Mouse (Mus musculus) retina, embryonic 14.5 days (tissue): ENCODE results near the gene Prkch.
"Not testable (repeated sequence)": the region's sequence is repeated elsewhere in the genome, so short reads cannot be mapped to it uniquely, and the experiment has no call there.

Experiments used
- DNase-seq: peaks from one replicate; pipeline ENCODE4 v3.0.0-alpha.2; 2015; ENCODE audit warnings: low spot score

The Prkch gene

DNA sequence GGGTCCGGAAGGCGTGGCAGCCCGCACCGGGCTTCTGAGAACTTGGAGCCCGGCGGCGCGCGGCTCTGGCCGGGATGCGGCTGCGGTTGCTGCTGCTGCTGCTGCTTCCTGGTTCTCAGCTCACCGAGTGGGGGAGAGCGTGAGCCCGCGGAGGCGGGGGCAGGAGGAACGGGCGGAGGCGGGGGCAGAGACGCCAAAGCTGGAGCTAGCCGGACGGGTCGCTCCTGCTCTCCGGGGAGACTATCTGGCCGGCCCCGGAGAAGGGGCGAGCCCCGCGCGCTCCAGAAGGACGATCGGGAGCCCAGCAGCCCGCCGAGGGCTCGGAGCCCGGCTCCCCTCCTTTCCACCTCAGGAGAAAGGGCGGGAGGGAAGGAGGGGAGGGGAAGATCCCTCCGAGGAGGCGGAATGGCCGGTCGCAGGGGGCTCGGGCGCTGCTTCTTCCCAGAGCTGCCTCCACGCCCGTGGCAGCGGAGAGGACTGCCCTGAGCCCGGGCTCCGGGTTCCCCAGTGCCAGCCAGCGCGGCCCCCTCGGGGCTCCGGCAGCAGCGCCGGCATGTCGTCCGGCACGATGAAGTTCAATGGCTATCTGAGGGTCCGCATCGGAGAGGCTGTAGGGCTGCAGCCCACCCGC lies at the start of gene Prkch:
Prkch (plus strand) TSS at position 187 of the 631 bp plus-strand sequence.
- peak; percentile 86 for DNase-seq

DNA sequence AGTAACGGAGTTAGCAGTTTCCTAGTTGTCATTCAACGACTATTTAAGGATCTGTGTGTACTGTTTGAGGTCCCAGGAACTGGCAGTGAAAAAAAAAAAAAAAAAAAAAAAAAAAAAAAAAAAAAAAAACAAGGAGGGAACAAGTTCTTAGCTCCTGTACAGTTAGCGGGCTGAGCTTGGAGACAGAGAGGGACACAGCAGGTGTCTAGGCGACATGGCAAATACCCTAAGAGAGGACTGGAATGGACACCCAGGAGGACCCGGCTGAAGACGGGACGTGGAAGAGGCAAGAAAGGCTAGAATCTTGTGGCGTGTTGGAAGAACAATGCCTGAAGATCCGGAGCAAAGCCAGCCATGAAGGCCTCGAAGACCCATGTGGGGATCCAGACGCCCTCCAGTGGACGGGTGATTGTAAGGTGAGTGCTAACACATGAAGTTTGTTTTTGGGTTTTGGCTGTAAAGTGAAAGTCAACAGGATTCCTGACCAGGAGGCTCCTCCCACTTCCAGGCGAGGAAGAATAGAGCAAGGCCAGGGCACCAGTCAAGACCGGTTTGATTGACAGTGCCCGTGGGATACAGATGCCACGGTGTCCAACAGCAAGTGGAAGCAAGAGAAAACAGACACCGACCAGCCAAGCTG lies 47.0 kb upstream of the Prkch start:
- DNase-seq: peak; percentile 35

DNA sequence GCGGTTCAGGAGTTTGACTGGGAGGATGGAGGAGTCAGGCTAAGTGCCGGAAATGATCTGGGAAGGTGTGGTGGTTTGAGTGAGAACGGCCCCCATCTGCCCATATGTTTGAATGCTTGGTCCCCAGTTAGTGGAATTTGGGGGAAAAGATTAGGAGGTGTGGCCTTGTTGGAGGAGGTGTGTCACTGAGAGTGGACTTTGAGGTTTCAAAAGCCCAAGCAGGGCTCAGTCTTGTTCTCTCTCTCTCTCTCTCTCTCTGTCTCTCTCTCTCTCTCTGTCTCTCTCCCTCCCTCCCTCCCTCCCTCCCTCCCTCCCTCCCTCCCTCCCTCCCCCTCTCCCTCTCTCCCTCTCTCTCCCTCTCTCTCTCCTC lies 46.5 kb upstream of the Prkch start:
- not testable (repeated sequence) for DNase-seq

DNA sequence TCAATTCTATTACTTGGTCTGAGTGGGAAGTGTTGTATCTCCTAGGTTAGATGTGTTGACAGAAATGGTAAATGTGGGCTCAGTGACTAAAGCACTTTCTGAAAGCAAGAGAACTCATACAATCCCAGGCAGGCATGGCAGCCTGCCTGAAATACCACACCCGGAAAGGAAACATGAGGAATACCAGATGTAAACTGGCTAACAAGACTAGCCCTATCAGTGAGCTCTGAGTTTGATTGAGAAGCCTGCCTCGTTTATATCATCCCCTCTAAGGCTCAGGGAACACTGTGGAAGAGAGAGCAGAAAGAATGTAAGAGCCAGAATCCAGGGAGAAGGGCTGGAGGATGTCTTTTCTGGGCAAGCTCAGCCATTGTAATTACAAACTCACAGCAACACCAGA lies 45.4 kb upstream of the Prkch start:
- DNase-seq: no peak

DNA sequence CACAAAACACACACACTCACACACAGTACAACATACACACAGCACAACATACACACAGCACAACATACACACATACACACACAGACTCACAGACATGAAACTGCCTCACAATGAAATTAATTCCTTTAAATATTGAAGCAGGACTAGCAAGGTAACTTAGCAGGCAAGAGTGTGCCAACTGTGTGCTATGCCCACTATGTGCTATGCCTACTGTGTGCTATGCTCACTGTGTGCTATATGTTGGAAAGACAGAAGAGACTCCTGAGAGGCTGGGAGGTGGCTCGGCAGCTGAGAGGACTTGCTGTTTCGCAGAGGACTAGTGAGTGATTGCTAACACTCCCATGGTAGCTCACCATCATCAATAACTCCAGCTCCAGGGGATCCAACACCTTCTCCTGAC lies 44.2 kb upstream of the Prkch start:
- DNase-seq: no peak

DNA sequence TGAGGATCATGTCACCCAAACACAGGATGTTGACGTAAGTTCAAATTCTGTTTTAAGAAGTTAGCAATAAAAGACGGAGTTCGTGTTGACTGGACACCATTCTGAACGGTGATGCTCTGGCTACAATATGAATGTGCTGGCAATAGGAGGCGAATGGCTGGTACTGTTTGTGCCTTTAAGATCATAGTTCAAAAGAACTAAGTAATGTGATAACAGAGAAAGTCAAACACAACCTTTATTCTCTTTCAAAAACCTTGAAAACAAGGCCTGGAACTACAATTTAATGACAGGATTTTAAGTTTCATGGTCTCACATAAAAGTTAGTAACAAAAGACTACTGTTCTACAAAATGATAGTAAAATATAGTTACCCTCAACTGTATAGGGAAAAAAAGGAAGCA lies 41.4 kb upstream of the Prkch start:
- no peak for DNase-seq

DNA sequence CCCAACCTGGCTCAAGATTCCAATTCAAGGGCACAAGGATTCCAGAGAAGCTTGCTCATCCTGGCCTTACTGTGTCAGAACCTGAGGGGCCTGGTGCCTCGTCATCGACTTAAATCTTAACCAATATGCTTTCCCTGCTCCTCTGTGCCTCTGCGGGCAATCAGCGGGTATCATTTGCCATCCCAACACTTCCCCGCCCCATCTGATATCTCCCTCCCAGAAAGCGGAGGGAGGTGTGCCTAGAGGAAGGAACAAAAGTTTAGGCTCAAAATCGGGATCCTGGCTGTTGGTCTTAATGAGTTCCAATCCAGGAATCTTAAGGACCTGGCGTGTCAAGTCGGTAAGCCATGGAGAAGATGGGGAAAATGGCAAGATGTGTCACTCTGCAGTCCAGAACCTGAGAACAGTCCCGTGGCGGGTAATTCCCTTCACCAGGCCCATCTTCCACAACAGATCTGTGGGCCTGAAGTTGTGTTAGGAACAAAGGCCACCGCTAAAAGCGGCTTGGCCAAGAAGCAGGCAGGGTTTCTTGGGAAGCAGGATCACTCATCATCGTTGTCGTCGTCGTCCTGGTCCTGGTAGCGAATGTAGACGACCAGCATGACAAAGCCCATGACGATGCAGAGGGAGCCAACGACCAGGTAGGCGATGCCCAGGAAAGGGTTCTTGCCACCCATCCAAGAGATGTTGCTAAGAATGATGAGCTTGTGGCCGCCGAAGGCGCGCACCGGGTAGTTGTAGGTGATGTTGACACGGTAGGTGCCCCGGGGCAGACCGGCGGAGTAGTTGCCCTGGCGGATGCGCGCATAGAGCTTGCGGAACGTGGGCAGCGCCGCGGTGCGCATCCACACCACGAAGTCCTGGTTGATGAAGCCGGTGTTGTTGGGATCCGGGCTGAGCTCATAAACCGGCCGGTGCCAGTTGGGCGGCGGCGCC lies 39.6 kb upstream of the Prkch start:
- DNase-seq: no peak

DNA sequence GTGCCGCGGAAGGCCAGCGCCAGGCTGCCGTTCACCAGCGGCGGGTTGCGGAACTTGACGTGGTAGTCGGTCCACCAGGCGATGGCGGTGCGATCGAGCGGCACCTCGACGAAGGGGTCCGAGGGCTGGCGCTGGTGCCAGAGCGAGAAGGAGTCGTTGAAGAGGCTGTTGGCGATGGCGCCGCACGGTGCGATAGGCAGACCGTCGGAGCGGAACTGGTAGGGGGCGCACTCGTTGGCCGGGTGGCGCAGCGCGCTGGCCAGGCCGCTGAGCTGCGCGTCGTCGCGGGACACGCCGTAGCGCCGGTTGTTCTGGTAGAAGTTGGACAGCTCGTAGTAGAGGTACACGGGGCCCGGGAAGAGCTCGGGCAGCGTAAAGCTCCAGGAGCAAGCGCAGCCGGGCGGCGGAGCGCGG lies 38.9 kb upstream of the Prkch start:
- DNase-seq: peak; percentile 74

DNA sequence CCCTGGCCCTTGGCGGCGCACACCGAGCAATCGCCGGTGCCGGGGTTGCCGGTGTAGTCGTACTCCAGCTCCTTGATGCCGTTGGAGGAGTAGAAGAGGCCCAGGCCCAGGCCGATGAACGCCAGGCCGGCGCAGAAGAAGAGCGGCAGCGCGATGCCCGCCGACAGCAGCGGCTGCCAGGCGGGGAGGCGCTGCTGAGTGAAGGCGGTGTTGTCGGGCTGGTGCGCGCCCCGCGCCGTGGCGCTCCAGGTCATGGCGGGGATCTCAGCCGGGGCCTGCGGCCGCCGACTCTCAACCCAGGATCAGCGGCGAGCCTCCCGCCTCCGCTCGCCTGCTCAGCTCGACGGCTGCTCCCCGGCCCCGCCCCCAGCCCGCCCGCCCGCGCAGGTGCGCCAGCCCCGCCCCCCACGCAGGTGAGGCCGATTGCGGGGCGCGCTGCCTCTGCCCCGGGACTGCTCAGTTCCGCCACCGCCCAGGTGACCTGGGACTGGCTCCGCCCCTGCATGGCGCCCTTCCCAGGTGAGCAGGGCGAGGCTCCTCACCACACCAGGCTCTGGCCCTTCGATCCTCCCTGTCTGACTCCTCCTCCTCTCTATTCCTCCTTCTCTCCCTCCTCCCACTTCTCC lies 38.4 kb upstream of the Prkch start, which contains the start of gene Tmem30b:
Tmem30b (minus strand) TSS at position 307 of the 626 bp plus-strand sequence.
- DNase-seq: peak; percentile 39

DNA sequence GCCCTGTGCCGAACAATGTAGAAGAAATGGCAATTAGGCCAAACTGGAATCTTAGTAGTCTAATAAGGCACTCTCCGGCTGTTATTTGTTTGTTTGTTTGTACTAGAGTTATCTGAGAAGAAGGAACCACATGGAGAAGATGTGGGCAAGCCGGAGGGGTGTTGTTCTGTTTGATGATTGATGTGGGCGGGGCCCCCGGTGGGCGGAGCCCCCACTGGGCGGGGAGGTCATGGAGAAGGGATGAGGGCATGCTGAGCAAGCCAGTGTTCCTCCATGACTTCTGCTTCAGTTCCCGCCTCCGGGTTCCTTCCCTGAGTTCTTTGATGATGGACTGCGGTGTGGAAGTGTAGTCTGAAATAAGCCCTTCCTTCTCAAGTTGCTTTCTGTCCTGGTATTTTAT lies 37.0 kb upstream of the Prkch start:
- no peak for DNase-seq

DNA sequence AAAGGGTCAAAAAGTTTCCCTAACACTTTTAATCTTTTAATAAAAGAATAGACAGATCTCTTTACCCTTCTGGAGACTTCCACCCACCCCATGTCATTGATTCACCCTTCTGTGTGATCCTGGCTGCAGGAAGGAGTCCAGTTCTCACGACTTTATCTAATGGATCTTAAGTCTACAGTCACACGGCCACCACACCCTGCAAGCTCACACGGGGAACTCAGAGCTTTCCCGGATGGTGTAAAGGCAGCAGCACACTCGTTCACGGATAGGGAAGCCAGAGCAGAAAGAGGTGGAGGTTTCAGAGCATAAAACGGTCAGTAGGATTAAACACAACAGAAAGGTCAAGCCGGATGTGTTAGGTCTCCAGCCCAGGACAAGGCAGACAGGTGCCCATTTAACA lies 36.3 kb upstream of the Prkch start:
- DNase-seq: no peak

DNA sequence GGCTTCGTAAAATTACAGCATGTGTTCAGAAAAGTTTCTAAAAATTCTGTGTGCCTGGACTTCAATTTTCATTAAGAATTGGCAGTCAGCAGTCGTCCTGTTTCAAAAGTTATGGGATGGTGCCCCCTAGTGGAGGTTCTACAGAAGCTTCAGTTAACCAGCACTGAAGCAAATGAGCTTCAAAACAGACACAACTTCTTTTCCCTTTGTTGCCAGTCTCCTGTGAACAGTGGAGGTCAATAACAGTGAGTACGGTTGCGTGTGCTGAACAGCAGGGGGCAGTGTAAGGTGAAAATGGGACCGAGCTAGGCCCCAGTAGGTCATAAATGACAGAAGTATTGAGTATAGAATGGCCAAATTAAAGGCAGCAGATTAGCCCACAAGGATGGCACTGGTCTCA lies 30.4 kb upstream of the Prkch start:
- peak; percentile 88 for DNase-seq

DNA sequence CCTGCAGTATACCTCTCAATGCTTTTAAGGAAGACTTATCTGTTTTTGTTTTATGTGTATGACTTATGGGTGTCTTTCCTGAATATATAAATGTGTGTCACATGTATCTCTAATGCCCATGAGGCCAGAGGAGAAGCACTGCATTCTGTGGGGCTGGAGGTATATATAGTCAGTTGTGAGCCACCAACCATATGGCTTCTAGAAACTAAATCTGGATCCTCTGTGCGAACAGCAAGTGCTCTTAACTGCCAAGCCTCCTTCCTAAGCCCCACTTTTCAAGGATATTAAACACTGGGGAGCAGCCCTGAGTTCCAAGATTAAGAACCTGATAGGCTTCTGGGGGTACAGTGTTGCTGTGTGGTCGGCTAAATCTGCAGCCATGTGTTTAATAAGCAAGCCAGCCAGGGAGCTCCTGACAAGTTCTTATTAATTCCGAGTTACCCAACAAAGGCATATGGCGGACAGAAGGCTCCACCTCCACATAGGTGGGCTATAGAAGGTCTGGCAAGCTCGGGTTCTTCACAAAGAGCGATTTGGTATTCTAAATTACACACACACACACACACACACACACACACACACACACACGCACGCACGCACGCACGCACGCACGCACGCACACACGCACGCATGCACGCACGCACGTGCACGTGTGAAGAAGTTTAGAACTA lies 25.9 kb upstream of the Prkch start:
- no peak for DNase-seq

DNA sequence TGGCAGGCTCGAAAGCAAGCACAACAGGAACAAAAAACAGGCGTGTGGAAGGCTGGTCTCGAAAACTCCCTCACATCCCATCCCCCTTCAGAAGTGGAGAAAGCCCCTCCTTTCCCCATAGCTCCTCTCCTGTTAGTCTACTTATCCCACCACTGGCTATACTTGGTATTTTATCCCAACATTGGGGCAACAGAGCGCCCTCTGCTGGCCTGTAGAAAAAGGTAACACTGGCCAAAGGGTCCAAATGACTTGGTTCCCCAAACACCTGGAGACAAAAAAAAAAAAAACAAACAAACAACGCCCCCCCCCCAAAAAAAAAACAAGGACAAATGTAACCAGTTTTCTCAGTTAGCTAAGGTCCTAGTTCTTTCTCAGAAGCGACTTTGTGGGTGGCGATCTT lies 24.5 kb upstream of the Prkch start:
- DNase-seq: no peak

DNA sequence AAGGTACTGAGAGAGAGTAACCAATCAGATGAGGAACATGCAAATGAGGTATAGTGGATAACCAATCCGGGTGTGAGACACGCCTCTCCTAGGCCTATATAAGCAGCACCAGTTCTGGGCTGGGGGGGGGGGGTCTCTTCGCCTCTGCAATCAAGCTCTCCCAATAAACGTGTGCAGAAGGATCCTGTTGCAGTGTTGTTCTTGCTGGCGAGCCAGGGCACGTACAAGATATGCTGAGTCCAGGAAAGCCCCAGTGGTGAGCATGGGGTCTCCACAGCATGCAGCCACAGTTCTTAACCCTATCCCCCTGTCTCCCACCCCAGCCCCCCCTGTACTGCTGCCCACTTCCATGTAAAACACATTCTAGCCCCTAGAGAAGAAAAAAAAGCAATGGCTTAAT lies 21.5 kb upstream of the Prkch start:
- not testable (repeated sequence) for DNase-seq

DNA sequence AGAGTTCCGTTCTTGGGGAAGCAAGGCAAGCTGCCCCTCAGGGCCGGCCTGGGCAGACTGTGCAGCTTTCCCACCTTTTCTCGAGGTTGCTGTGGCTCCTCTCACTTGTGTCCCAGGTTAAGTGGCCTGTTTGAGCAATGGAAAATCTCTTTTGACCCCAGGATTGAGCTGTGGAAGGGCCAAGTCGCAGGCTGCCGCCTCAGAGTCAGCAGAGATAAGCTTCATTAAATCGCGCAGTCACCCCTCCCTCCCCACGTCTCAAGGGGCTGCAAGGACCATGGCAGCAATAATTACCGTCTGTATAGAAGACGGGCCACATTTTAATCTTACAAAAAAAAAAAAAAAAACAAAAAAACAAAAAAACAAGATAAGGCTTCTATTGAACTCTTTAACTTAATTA lies 20.4 kb upstream of the Prkch start:
- no peak for DNase-seq

DNA sequence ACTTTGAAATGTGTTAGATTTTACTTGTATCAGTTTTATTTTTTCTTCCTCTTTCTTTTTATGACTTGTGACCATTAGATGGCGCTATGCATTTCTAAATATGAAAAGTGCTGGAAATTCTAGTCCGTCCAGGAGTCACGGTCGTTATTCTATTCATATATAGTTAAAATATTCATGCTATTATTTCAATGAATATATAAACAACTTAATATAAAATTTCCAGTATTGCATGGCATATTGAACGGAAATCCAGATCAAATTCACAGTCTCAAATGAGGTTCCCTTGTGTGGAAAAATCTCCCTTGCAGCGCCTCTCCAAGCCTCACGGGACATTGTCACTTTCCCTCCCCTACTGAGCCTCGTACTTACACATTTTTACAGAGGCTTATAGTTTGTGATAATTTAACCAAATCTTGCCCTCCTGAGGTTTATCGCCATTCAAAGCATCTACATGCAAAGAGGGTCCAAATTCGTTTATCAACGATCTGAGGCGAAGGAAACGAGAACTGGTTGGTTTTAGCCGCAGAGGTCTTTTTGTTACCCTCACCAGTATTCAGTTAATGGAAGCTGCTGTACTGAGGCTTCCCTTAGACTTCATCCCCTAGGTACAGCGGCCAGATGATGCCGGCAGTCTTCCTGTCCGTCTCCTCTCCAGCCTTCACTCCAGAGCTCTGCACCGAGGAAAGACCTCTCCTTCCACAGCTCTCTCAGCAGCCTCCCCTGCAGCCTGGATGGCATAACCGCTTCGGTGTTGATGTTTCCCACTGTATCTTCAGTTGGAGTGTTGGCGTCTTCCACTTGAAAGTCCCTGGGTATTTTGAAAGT lies 19.6 kb upstream of the Prkch start:
- peak; percentile 85 for DNase-seq

DNA sequence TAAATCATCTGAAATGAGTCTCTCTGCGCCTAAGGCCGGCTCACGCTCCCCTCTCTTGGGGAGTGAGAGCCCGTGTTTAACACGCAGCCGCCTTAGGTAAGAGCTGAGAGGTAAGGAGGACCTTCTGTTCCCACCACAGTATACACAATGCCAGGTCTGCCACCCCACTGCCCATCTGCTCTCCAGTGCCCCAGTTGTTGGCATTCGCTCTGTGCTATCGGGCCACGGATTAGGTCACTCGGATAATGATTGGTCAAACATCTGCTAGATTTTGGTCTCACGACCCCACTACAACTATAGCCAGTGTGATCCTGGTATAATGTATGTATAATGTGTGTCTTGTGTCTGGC lies 19.0 kb upstream of the Prkch start:
- no peak for DNase-seq

DNA sequence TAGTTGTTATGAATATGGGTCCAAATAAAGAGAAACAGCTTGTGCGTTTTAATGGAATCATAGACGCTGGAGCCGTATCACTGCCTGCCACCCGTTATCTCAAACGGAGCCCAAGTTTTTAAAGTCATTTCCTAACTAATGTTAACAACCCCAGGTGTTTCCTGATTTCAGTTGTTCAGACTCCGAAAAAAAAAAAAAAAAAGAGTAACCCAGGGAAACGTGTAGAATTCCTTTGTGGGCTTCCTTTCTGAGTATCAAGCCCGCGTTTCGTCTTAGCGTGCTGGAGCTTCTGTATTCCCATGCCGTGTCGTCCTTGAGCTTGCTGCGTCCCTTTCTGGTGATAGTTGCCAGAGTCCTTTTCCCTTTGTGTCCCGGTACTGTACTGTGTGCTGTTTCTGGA lies 10.0 kb upstream of the Prkch start:
- DNase-seq: no peak

DNA sequence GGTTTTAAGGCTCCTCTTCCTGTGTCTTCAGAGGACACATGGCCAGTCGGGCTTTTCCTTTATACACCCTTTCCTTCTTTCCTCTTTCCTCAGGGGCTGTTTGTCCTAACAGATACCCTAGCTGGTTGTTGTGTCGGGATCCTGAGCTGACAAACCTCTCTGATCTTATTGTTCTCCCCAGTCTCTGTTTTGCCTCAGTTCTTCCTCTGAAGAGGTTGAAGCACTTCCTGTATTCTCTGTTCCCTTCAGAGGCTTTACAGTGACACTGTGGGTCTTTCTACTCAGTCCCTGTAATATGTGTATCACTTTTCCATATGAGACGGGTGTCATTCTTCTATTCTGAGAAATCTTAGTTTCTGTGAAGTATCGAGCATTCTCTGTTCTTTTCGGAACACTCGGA lies 6.5 kb upstream of the Prkch start:
- DNase-seq: no peak

DNA sequence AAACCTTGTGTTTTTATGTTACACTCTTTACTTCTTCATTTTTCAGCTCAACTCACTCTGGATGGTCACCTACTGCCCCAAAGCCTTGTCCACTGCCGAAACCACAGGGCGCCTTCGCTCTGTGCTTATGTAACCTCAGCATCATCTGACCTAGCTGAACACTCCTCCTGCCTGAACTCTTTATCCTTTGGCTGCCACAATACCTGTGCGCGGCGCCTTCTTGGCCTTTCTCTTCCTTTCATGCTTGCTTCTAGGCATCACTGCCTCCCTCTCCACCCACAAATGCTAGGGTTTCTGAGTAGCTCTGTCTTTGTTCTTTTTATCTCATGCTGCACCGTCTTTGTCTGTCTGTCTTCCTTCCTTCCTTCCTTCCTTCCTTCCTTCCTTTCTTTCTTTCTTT lies 3.8 kb upstream of the Prkch start:
- DNase-seq: no peak
